Mouse (Mus musculus): ENCODE measurements at regions not wholly inside any gene's neighbourhood (a gene's known extent, or its start where the extent isn't known, plus 50 kb on each side); places are given as distances from the start of the nearest gene placed in this dataset.
"Not testable (repeated sequence)": the region's sequence is repeated elsewhere in the genome, so short reads cannot be mapped to it uniquely, and the experiment has no call there.

DNA sequence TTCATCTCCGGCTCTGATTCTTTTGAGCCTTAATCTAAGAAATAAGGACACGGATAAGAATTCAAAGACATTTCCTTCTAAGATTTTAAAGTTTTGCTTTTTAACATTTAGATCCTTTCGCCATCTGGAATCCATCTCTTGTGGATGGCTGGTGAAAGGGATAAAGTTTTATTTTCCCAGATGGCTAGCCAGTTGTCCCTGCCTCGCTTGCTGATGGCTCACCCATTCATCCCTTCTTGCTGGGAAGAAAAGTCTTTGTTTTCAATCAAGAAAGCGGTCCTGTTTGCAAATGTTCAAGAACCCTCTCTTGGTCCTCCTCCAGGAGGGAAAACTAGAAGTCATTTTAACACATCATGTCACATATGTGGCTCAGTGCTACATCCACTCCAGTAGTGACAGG is 346.8 kb downstream of the Fam19a5 start:
- no peak overlapping the region for H3K9ac ChIP-seq (ENCODE audit: insufficient read depth, low read depth, low read length, poor library complexity, severe bottlenecking)
- H3K4me1 ChIP-seq (ENCODE audit: control insufficient read depth in 2 of 2, insufficient read depth in 2 of 2, low read length in 2 of 2, poor library complexity in 1 of 2), result no peaks in the 10 kb centered on the region
- in situ Hi-C loops (cut with MboI; ENCODE audit: low sequenced_read_pairs in 2 of 2, unreplicated experiment in 2 of 2), result no loop called here
- no peak overlapping the region for H3K27ac ChIP-seq (ENCODE audit: insufficient read depth, low read depth, low read length, poor library complexity, severe bottlenecking)
- no peak for DNase-seq (ENCODE audit: low read depth, low spot score)
- no peak overlapping the region for H3K4me3 ChIP-seq (ENCODE audit: insufficient read depth in 1 of 2, low read depth in 1 of 2, low read length in 2 of 2, poor library complexity in 1 of 2, severe bottlenecking in 1 of 2)
- no peaks in the 10 kb centered on the region for H3K36me3 ChIP-seq (ENCODE audit: control insufficient read depth, insufficient read depth, low read length, poor library complexity, severe bottlenecking)
- H3K9me3 ChIP-seq (ENCODE audit: control insufficient read depth, insufficient read depth, low read depth, low read length), result no peaks in the 10 kb centered on the region
- TF ChIP-seq MAFK (IDR thresholded peaks at IDR 0.05; ENCODE audit: insufficient read depth, low read depth, low read length) (no peak), ZNF384 (IDR thresholded peaks at IDR 0.05; ENCODE audit: low read depth, low read length) (no peak), ZC3H11A (IDR thresholded peaks at IDR 0.05; ENCODE audit: borderline replicate concordance, low read depth, low read length) (no peak), CHD2 (IDR thresholded peaks at IDR 0.05; ENCODE audit: low read depth, low read length) (no peak), HCFC1 (IDR thresholded peaks at IDR 0.05; ENCODE audit: borderline replicate concordance, insufficient read depth, low read length) (no peak)

DNA sequence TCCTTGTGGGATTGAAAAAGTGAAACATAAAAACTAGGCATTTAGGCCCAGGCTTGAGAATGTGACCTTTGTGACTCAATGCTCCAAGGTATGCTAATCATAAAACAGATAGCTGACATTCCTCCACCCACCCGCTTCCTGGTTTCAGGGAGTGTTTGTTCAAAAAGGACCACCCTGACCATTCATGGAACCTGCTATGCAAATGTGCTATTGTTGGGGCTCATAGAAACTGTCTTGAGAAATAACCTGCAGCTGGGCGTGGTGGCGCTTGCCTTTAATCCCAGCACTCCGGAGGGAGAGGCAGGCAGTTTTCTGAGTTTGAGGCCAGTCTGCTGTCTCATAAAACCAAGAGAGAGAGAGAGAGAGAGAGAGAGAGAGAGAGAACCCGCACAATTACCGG is 350.8 kb downstream of the Fam19a5 start:
- H3K27ac ChIP-seq (ENCODE audit: insufficient read depth, low read depth, low read length, poor library complexity, severe bottlenecking), result peak overlapping the region; percentile 13; the same call in 1 of the 2 replicates
- H3K9ac ChIP-seq (ENCODE audit: insufficient read depth, low read depth, low read length, poor library complexity, severe bottlenecking); H3K36me3 ChIP-seq (ENCODE audit: control insufficient read depth, insufficient read depth, low read length, poor library complexity, severe bottlenecking); DNase-seq (ENCODE audit: low read depth, low spot score); in situ Hi-C loops (cut with MboI; ENCODE audit: low sequenced_read_pairs in 2 of 2, unreplicated experiment in 2 of 2); H3K4me1 ChIP-seq (ENCODE audit: control insufficient read depth in 2 of 2, insufficient read depth in 2 of 2, low read length in 2 of 2, poor library complexity in 1 of 2); H3K9me3 ChIP-seq (ENCODE audit: control insufficient read depth, insufficient read depth, low read depth, low read length); H3K4me3 ChIP-seq (ENCODE audit: insufficient read depth in 1 of 2, low read depth in 1 of 2, low read length in 2 of 2, poor library complexity in 1 of 2, severe bottlenecking in 1 of 2): not testable (repeated sequence)

DNA sequence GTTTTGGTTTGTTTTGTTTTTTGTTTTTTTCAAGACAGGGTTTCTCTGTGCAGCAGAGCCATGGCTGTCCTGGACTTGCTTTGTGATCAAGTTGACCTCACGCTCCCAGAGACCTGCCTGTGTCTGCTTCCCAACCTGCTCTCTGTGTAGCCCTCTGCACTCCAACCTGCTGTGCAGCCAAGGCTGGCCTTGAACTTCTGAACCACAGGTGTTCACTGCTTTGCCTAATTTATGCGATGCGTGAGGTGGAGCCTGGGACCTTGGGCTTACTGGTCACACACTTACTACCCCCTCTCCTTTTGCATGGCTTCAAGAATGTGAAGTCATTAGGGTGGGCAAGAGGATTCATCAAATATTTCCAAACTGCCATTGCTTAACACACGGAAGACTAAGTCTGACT is 354.6 kb downstream of the Fam19a5 start:
- H3K9me3 ChIP-seq (ENCODE audit: control insufficient read depth, insufficient read depth, low read depth, low read length), result no peaks in the 10 kb centered on the region
- peaks cover 3% of the 10 kb centered on the region; the same call in 1 of the 2 replicates for H3K36me3 ChIP-seq (ENCODE audit: control insufficient read depth, insufficient read depth, low read length, poor library complexity, severe bottlenecking)
- no peak overlapping the region for H3K27ac ChIP-seq (ENCODE audit: insufficient read depth, low read depth, low read length, poor library complexity, severe bottlenecking)
- no peak overlapping the region for H3K9ac ChIP-seq (ENCODE audit: insufficient read depth, low read depth, low read length, poor library complexity, severe bottlenecking)
- no peak for DNase-seq (ENCODE audit: low read depth, low spot score)
- TF ChIP-seq HCFC1 (IDR thresholded peaks at IDR 0.05; ENCODE audit: borderline replicate concordance, insufficient read depth, low read length) (no peak), MAFK (IDR thresholded peaks at IDR 0.05; ENCODE audit: insufficient read depth, low read depth, low read length) (no peak), CHD2 (IDR thresholded peaks at IDR 0.05; ENCODE audit: low read depth, low read length) (no peak), ZC3H11A (IDR thresholded peaks at IDR 0.05; ENCODE audit: borderline replicate concordance, low read depth, low read length) (no peak), ZNF384 (IDR thresholded peaks at IDR 0.05; ENCODE audit: low read depth, low read length) (no peak)
- in situ Hi-C loops (cut with MboI; ENCODE audit: low sequenced_read_pairs in 2 of 2, unreplicated experiment in 2 of 2), result no loop called here
- H3K4me3 ChIP-seq (ENCODE audit: insufficient read depth in 1 of 2, low read depth in 1 of 2, low read length in 2 of 2, poor library complexity in 1 of 2, severe bottlenecking in 1 of 2), result no peak overlapping the region
- peaks cover 2 to 8% of the 10 kb centered on the region in 2 experiments; a peak in 2 of 4 replicates for H3K4me1 ChIP-seq (ENCODE audit: control insufficient read depth in 2 of 2, insufficient read depth in 2 of 2, low read length in 2 of 2, poor library complexity in 1 of 2)

DNA sequence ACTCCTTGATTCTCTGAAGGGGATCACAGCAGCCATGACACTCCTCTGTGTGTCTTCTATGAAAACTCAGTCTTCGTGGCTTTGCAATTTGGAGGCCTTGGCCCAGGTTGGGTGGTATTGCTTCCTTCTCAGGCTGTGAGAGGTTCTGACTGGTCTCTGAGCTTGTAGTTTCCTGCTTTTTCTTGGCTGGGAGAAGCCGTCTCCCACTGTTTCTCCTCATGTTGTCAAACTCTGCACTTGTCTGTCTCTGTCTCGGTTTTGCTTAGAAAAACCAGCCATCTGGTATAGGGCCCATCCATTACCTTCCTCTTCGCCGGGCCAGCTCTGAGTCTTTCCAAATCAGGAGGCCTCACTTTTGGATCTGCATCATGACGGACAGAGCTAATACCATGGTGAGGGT is 360.3 kb downstream of the Fam19a5 start:
- Histone ChIP-seq H3K9me3 (ENCODE audit: control insufficient read depth, insufficient read depth, low read depth, low read length) (no peaks in the 10 kb centered on the region), H3K4me3 (ENCODE audit: insufficient read depth in 1 of 2, low read depth in 1 of 2, low read length in 2 of 2, poor library complexity in 1 of 2, severe bottlenecking in 1 of 2) (no peak overlapping the region), H3K4me1 (ENCODE audit: control insufficient read depth in 2 of 2, insufficient read depth in 2 of 2, low read length in 2 of 2, poor library complexity in 1 of 2) (peaks cover 0 to 5% of the 10 kb centered on the region in 2 experiments; a peak in 2 of 4 replicates), H3K9ac (ENCODE audit: insufficient read depth, low read depth, low read length, poor library complexity, severe bottlenecking) (no peak overlapping the region), H3K27ac (ENCODE audit: insufficient read depth, low read depth, low read length, poor library complexity, severe bottlenecking) (no peak overlapping the region), H3K36me3 (ENCODE audit: control insufficient read depth, insufficient read depth, low read length, poor library complexity, severe bottlenecking) (no peaks in the 10 kb centered on the region)
- no peak for TF ChIP-seq HCFC1 (IDR thresholded peaks at IDR 0.05; ENCODE audit: borderline replicate concordance, insufficient read depth, low read length)
- TF ChIP-seq ZNF384 (IDR thresholded peaks at IDR 0.05; ENCODE audit: low read depth, low read length), result no peak
- no peak for TF ChIP-seq MAFK (IDR thresholded peaks at IDR 0.05; ENCODE audit: insufficient read depth, low read depth, low read length)
- TF ChIP-seq ZC3H11A (IDR thresholded peaks at IDR 0.05; ENCODE audit: borderline replicate concordance, low read depth, low read length), result no peak
- no peak for TF ChIP-seq CHD2 (IDR thresholded peaks at IDR 0.05; ENCODE audit: low read depth, low read length)
- no peak for DNase-seq (ENCODE audit: low read depth, low spot score)
- in situ Hi-C loops (cut with MboI; ENCODE audit: low sequenced_read_pairs in 2 of 2, unreplicated experiment in 2 of 2), result no loop called here

DNA sequence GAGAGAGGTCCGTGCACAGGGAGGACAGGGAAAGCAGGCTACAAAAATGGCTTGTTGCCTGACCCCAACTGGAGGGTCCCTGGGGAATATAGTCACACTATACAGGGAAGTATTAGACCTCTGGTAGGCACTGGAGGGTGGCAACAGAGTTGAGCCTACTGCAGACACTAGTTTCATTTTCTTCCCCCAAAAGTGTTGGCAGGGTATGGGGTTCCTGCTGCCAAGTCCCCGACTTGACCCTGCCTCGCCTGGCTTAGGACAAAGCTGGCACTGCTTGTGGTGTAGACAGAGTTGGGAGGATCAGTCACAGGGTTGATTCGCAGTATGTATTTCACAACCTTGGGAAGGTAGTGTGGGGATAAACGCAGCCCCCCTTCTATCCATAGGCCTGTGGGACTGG is 362.2 kb downstream of the Fam19a5 start:
- in situ Hi-C loops (cut with MboI; ENCODE audit: low sequenced_read_pairs in 2 of 2, unreplicated experiment in 2 of 2), result no loop called here
- Histone ChIP-seq H3K4me1 (ENCODE audit: control insufficient read depth in 2 of 2, insufficient read depth in 2 of 2, low read length in 2 of 2, poor library complexity in 1 of 2) (no peaks in the 10 kb centered on the region), H3K9ac (ENCODE audit: insufficient read depth, low read depth, low read length, poor library complexity, severe bottlenecking) (no peak overlapping the region)

More for the DNA sequence above, 362.2 kb downstream of the Fam19a5 start:
- H3K36me3 ChIP-seq (ENCODE audit: control insufficient read depth, insufficient read depth, low read length, poor library complexity, severe bottlenecking), result no peaks in the 10 kb centered on the region
- no peaks in the 10 kb centered on the region for H3K9me3 ChIP-seq (ENCODE audit: control insufficient read depth, insufficient read depth, low read depth, low read length)
- DNase-seq (ENCODE audit: low read depth, low spot score), result no peak
- no peak overlapping the region for H3K4me3 ChIP-seq (ENCODE audit: insufficient read depth in 1 of 2, low read depth in 1 of 2, low read length in 2 of 2, poor library complexity in 1 of 2, severe bottlenecking in 1 of 2)
- H3K27ac ChIP-seq (ENCODE audit: insufficient read depth, low read depth, low read length, poor library complexity, severe bottlenecking), result no peak overlapping the region
- TF ChIP-seq CHD2 (IDR thresholded peaks at IDR 0.05; ENCODE audit: low read depth, low read length), result no peak
- TF ChIP-seq MAFK (IDR thresholded peaks at IDR 0.05; ENCODE audit: insufficient read depth, low read depth, low read length), result no peak
- TF ChIP-seq ZC3H11A (IDR thresholded peaks at IDR 0.05; ENCODE audit: borderline replicate concordance, low read depth, low read length), result no peak
- no peak for TF ChIP-seq HCFC1 (IDR thresholded peaks at IDR 0.05; ENCODE audit: borderline replicate concordance, insufficient read depth, low read length)
- no peak for TF ChIP-seq ZNF384 (IDR thresholded peaks at IDR 0.05; ENCODE audit: low read depth, low read length)

All from ES-E14 (cell line).